Mouse (Mus musculus) CH12.LX (cell line): ENCODE results near the gene Cldn8.

Experiments
- CHD1 ChIP-seq: IDR thresholded peaks from 2 replicates; pipeline ENCODE4 v1.6.1; 2012; ENCODE audit warnings: low read depth, low read length, improper control_type of control experiment, inconsistent platforms
- CTCF ChIP-seq, 2 experiments: IDR thresholded peaks in 1 of 2; conservative IDR thresholded peaks in 1 of 2; 2 replicates each; pipeline ENCODE4 v1.5.1; 2011 to 2012; ENCODE audit warnings: low read depth in 2 of 2, low read length in 2 of 2, improper control_type of control experiment in 1 of 2, inconsistent platforms in 1 of 2, mild to moderate bottlenecking in 1 of 2, moderate library complexity in 1 of 2
- EP300 ChIP-seq: IDR thresholded peaks from 2 replicates; pipeline ENCODE4 v1.6.1; 2011; ENCODE audit warnings: low read length, improper control_type of control experiment
- POLR2A ChIP-seq: IDR thresholded peaks from 2 replicates; pipeline ENCODE4 v1.6.1; 2011; ENCODE audit warnings: low read depth, mild to moderate bottlenecking, improper control_type of control experiment, low read length
- SMC3 ChIP-seq: IDR thresholded peaks from 2 replicates; pipeline ENCODE4 v1.6.1; 2011; ENCODE audit warnings: low read depth, low read length, improper control_type of control experiment
- ZC3H11A ChIP-seq: IDR thresholded peaks from 2 replicates; pipeline ENCODE4 v1.6.1; 2012; ENCODE audit warnings: low read depth, mild to moderate bottlenecking, inconsistent platforms, low read length, improper control_type of control experiment

GRCm38 (mm10) chr16:88600303-88600702, 37.3 kb upstream of the Cldn8 start:
- TF ChIP-seq POLR2A (no peak), CTCF (conservative IDR thresholded peaks at IDR 0.05 in 1 of 2, IDR thresholded peaks at IDR 0.05 in 1 of 2; ENCODE audit: low read depth in 2 of 2, low read length in 2 of 2) (no peak), SMC3 (no peak), ZC3H11A (no peak), EP300 (no peak), CHD1 (no peak)
